Mouse (Mus musculus) ovary, adult 18-20 months (tissue): ENCODE results near the gene Tbc1d1.

Experiments used
- DNase-seq: peaks from one replicate; pipeline ENCODE4 v3.0.0; 2022; ENCODE audit warnings: low spot score, mixed read lengths

Tbc1d1 gene

GRCm38 (mm10) chr5:64206875-64207274 lies 50.8 kb downstream of the Tbc1d1 start:
- no peak for DNase-seq

GRCm38 (mm10) chr5:64207800-64208199 lies 51.7 kb downstream of the Tbc1d1 start:
- DNase-seq: no peak

- no peak for DNase-seq
Measured at GRCm38 (mm10) chr5:64210817-64211216, 54.7 kb downstream of the Tbc1d1 start.

GRCm38 (mm10) chr5:64211284-64211683 lies 55.2 kb downstream of the Tbc1d1 start:
- DNase-seq: no peak

GRCm38 (mm10) chr5:64212206-64212605 lies 56.1 kb downstream of the Tbc1d1 start:
- DNase-seq: no peak

- DNase-seq: no peak
Measured at GRCm38 (mm10) chr5:64212619-64213018, 56.5 kb downstream of the Tbc1d1 start.

- DNase-seq: no peak
Measured at GRCm38 (mm10) chr5:64215806-64216205, 59.7 kb downstream of the Tbc1d1 start.

- no peak for DNase-seq
Measured at GRCm38 (mm10) chr5:64216326-64216725, 60.2 kb downstream of the Tbc1d1 start.

- no peak for DNase-seq
Measured at GRCm38 (mm10) chr5:64217256-64217655, 61.2 kb downstream of the Tbc1d1 start.

- DNase-seq: no peak
Measured at GRCm38 (mm10) chr5:64217816-64218602, 61.9 kb downstream of the Tbc1d1 start.

- no peak for DNase-seq
Measured at GRCm38 (mm10) chr5:64218603-64218999, 62.5 kb downstream of the Tbc1d1 start.

GRCm38 (mm10) chr5:64220776-64221175 lies 64.7 kb downstream of the Tbc1d1 start:
- DNase-seq: no peak

- DNase-seq: no peak
Measured at GRCm38 (mm10) chr5:64224735-64225425, 68.8 kb downstream of the Tbc1d1 start.

GRCm38 (mm10) chr5:64228252-64228651 lies 72.1 kb downstream of the Tbc1d1 start:
- DNase-seq: no peak

- no peak for DNase-seq
Measured at GRCm38 (mm10) chr5:64229336-64229866, 73.3 kb downstream of the Tbc1d1 start.

- peak; percentile 90 for DNase-seq
Measured at GRCm38 (mm10) chr5:64230061-64230466, 74.0 kb downstream of the Tbc1d1 start.

- DNase-seq: no peak
Measured at GRCm38 (mm10) chr5:64230507-64231041, 74.5 kb downstream of the Tbc1d1 start.

- no peak for DNase-seq
Measured at GRCm38 (mm10) chr5:64232872-64233271, 76.8 kb downstream of the Tbc1d1 start.

GRCm38 (mm10) chr5:64234269-64234985 lies 78.3 kb downstream of the Tbc1d1 start:
- DNase-seq: no peak

- DNase-seq: no peak
Measured at GRCm38 (mm10) chr5:64235250-64235649, 79.1 kb downstream of the Tbc1d1 start.

GRCm38 (mm10) chr5:64236561-64236960 lies 80.5 kb downstream of the Tbc1d1 start:
- no peak for DNase-seq

GRCm38 (mm10) chr5:64237263-64237662 lies 81.2 kb downstream of the Tbc1d1 start:
- DNase-seq: no peak
